Mouse (Mus musculus) megakaryocyte, embryonic 14.5 days (primary cell): Measurements from ENCODE around the gene Prkd2.

Experiments used
- FLI1 ChIP-seq: IDR thresholded peaks from 2 replicates; pipeline ENCODE4 v1.6.1; 2012; ENCODE audit warnings: low read length, inconsistent platforms, mixed read lengths
- GATA1 ChIP-seq: IDR thresholded peaks from 3 replicates; pipeline ENCODE4 v1.6.1; 2012; ENCODE audit warnings: mixed read lengths, low read length, inconsistent platforms, borderline replicate concordance

DNA sequence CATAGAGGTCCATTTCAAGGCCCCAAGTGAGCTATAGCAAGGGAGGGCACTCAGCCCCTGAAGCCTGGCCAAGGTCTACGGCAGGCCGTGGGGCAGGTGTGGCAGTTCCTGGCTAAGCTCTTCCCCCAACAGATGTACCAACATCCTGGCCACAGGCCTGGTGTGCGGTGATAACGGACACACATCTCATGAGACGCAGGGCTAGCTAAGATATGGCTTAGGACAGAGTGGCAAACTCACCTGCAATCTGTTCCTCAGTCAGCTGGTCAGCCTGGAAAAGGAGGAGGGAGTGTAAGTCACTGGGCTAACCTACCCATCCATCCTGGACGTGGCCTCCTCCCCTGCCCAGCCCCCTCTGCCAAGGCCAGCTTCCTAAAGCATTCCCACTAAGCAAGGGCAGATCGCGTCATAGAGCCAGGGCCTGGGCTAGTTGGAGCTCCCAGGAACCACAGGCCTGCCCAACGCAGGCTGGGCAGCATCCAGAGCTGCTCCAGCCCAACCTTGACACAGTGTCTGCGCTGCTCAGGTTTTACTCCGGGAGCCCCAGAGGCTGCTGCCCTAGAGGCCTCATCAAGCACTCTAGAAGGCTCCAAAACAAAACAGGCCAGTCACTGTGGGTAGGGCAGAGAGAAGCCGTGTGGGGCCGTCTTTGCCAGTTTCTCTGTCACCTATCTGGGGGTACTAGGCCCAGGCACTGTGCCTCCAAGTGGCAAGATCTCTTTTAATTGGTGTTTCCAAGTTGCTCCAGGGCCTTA lies 76.9 kb downstream of the Prkd2 start:
- TF ChIP-seq FLI1, result no peak
- no peak for TF ChIP-seq GATA1
